Mouse (Mus musculus) neural tube, embryonic 15.5 days (tissue): Measurements from ENCODE around the gene Man2a2. TPM values are rescaled to one million over a fixed set of nuclear protein-coding genes. Genes with fewer than 3 reads are reported as not detected.
"Not testable (repeated sequence)": the region's sequence is repeated elsewhere in the genome, so short reads cannot be mapped to it uniquely, and the experiment has no call there.

ENCODE experiments used
- ATAC-seq: fragments of 200-750 bp; cut with Nextera tagmentation; 2 replicates; pipeline ENCODE4 v1.8.0; 2017; ENCODE audit warnings: mild to moderate bottlenecking, moderate TSS enrichment, moderate library complexity; ENCODE audit not compliant: low FRiP score
- H3K27ac ChIP-seq: fragments of 300-500 bp; sonication (generic); replicated peaks from 2 replicates; pipeline ENCODE4 v1.5.1; 2015; ENCODE audit warnings: mild to moderate bottlenecking, inconsistent platforms
- H3K27me3 ChIP-seq: fragments of 300-500 bp; sonication (generic); replicated peaks from 2 replicates; pipeline ENCODE4 v1.6.1; 2015; ENCODE audit warnings: inconsistent platforms
- H3K36me3 ChIP-seq: fragments of 300-500 bp; sonication (generic); 2 replicates; pipeline ENCODE4 v1.6.1; 2015; ENCODE audit warnings: inconsistent platforms
- H3K4me1 ChIP-seq: fragments of 300-500 bp; sonication (generic); 2 replicates; pipeline ENCODE4 v1.6.1; 2015; ENCODE audit warnings: inconsistent platforms
- H3K4me2 ChIP-seq: fragments of 300-500 bp; sonication (generic); 2 replicates; pipeline ENCODE4 v1.6.1; 2015; ENCODE audit warnings: inconsistent platforms, mild to moderate bottlenecking, moderate library complexity
- H3K4me3 ChIP-seq: fragments of 300-500 bp; sonication (generic); replicated peaks from 2 replicates; pipeline ENCODE4 v1.5.1; 2015; ENCODE audit warnings: mild to moderate bottlenecking, inconsistent platforms
- H3K9ac ChIP-seq: fragments of 300-500 bp; sonication (generic); replicated peaks from 2 replicates; pipeline ENCODE4 v1.6.1; 2015; ENCODE audit warnings: mild to moderate bottlenecking, inconsistent platforms
- H3K9me3 ChIP-seq: fragments of 300-500 bp; sonication (generic); replicated peaks from 2 replicates; pipeline ENCODE4 v1.6.1; 2016; ENCODE audit warnings: inconsistent platforms
- WGBS: fragments of 180-500 bp; shearing (Covaris S2); methylation state at CpG from one replicate; pipeline ENCODE4 v1.1.7; 2015; ENCODE audit warnings: mixed read lengths; 5-methylcytosine and 5-hydroxymethylcytosine counted together
- polyA plus RNA-seq: library from polyadenylated mRNA; unstranded; fragments of >200 nt; fragmentation: Nextera tagmentation; extraction: Ambion mirVana; gene quantifications from 2 replicates; pipeline ENCODE4 v1.2.1, GENCODE M21; 2015

Man2a2 gene
- polyA plus RNA-seq, 1 experiment from 2014 or later: 26.9 TPM

DNA sequence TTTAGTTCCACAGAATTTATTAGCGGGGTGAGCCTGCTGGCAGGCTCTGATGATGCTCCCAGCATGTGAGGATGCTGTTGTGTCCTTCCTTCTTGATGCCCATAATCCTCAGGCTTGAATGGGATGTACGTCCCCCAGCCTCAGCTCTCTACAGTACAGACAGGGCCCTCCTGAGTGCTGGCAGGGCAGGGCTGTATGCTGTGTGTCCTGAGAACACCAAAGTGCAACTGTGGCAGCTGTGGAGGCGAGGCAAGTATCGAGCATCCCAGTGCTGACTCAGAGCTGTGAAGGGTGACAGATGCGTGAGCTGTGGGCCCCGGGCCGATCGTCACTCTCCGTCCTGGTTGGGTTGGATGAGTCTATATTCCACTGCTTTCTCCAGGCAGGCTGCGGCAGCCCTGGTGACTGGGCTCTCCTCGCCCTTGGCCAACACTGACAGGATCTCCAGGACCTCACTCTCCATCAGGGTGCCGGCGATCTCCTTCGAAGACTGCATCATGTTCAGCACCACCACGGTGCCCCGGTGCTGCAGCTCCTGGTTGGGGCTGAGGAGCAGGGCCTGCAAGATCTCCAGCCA, 45.8 kb downstream of the Man2a2 start:
- H3K36me3 ChIP-seq: peaks cover 58% of the 10 kb centered on the region
- H3K4me3 ChIP-seq: no peak overlapping the region
- no peak overlapping the region for H3K9ac ChIP-seq

DNA sequence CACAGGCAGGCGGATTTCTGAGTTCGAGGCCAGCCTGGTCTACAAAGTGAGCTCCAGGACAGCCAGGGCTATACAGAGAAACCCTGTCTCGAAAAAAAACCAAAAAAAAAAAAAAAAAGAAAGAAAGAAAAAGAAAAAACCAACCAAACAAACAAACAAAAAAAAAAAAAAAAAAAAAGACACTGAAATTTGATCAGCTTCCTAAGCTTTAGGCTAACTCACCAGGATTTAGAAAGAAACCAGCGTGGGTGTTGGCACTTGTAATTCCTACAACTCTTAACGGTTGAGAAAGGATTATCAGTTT, 46.4 kb downstream of the Man2a2 start:
- Histone ChIP-seq H3K27ac (peak overlapping the region; percentile 96), H3K4me1 (peaks cover 24% of the 10 kb centered on the region), H3K4me2 (peak overlapping the region; percentile 82), H3K36me3 (peaks cover 57% of the 10 kb centered on the region), H3K4me3 (peak overlapping the region; percentile 69; the same call in 1 of the 2 replicates)
- ATAC-seq, H3K27me3 ChIP-seq, H3K9ac ChIP-seq, H3K9me3 ChIP-seq: not testable (repeated sequence)
- 56% methylated on average over 5 of the region's 5 CpGs for WGBS

More for the DNA sequence above, 45.8 kb downstream of the Man2a2 start:
- ATAC-seq: no peak
- Histone ChIP-seq H3K9me3 (no peaks in the 10 kb centered on the region), H3K4me1 (peaks cover 24% of the 10 kb centered on the region), H3K27ac (no peak overlapping the region), H3K4me2 (no peak overlapping the region), H3K27me3 (no peaks in the 10 kb centered on the region)
- WGBS: 96% methylated on average over 16 of the region's 16 CpGs

DNA sequence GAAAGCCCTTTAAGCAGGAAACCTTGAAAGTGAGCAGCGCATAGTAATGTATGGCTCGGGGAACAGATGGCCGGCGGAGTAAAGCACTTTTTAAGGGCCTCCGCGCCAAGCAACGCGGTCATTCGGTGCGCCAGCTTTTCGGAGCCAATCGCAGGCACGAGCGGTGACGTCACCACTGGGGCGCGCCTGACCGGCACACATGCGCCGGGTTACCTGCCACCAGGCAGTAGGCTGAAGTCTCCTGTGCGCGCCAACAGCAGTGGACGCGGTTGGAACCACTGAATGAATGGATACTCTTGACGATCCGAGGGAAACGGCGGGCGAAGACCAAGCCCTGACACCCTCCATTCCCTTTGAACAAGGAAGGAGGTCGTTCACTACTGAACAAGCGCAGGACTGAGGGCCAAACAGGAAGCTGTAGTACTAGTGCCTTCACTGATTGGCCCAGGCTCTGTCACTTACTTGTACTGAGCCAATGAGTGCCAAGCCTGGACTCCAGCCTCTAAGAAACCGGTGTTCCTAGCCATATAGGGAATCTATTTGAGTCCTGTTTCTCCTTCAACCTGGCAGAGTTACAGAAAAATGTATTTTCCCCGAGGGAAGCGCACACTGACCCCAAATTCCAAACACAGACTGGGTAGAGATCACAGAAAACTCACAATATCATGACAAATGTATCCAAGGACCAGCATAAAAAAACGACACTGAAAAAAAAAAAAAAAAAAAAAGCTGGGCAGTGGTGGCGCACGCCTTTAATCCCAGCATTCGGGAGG, 46.9 kb downstream of the Man2a2 start, which contains the start of gene Rccd1:
Rccd1 (minus strand) TSS at position 412 of the 773 bp plus-strand sequence.
- 3% methylated on average over 38 of the region's 38 CpGs for WGBS
- Histone ChIP-seq H3K9me3 (no peaks in the 10 kb centered on the region), H3K4me1 (peaks cover 24% of the 10 kb centered on the region), H3K36me3 (peaks cover 57% of the 10 kb centered on the region), H3K4me3 (peak within 1 kb of the TSS; percentile 69), H3K9ac (peak within 1 kb of the TSS; percentile 76), H3K27me3 (no peaks in the 10 kb centered on the region), H3K4me2 (peak within 1 kb of the TSS; percentile 82), H3K27ac (peak within 1 kb of the TSS; percentile 96)
- peak; percentile 99 for ATAC-seq

DNA sequence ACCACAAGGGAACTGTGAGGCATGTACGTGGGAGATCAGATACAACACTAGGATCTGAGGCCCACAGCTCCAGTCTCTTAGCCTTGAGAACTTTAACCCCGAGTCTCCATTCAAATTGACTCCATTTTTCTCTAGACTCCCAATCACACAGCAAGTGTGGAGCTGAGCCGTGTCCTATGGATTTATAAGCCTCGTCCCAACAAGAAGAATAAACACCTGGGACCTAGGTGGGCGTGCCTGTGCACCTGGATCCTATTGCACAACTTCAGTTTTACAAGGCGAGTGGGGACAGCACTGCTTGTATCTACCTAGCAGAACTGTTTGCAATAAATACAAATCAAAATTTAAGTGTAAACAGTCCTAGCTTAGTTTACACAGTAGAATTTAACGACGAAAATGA, 47.8 kb downstream of the Man2a2 start:
- ATAC-seq: no peak
- H3K27ac ChIP-seq: peak overlapping the region; percentile 96
- H3K4me2 ChIP-seq: peak overlapping the region; percentile 82
- H3K4me3 ChIP-seq: peak overlapping the region; percentile 69
- peak overlapping the region; percentile 76 for H3K9ac ChIP-seq
- H3K9me3 ChIP-seq: no peaks in the 10 kb centered on the region
- H3K27me3 ChIP-seq: no peaks in the 10 kb centered on the region
- peaks cover 55% of the 10 kb centered on the region for H3K36me3 ChIP-seq
- whole genome bisulfite sequencing: 22% methylated on average over 8 of the region's 8 CpGs
- peaks cover 24% of the 10 kb centered on the region for H3K4me1 ChIP-seq

DNA sequence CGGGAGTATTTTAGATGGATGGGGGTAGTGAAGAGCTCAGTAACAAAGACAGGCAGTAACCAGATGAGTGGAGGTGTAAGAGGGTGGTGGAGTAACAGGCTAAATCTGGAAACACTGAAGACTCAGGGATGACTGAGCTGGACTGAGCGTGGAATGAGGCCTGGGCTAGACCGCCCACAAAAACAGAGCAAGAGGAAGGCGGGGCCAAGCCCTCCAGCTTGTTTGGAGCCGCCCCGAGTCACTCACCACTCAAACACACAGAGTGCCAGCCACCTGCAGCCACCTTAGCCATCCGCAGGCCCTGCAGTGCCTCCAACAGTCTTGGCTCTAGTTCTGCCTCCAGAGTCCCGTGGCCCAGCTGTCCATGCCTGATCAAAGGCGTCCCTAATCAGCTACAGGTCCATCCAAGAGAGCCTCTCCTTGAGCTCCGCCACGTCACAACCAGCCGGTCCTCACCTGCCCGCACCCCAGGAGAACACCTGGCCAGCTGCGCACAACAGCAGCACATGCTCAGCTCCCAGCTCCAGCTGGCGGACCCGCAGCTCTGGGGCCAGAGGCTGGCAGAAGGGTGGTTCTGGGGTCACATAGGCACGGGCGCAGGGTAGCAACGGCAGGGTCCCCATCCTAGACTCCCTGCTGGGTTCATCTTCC, 51.2 kb downstream of the Man2a2 start:
- no peaks in the 10 kb centered on the region for H3K27me3 ChIP-seq
- WGBS: 84% methylated on average over 19 of the region's 19 CpGs
- ATAC-seq: no peak

DNA sequence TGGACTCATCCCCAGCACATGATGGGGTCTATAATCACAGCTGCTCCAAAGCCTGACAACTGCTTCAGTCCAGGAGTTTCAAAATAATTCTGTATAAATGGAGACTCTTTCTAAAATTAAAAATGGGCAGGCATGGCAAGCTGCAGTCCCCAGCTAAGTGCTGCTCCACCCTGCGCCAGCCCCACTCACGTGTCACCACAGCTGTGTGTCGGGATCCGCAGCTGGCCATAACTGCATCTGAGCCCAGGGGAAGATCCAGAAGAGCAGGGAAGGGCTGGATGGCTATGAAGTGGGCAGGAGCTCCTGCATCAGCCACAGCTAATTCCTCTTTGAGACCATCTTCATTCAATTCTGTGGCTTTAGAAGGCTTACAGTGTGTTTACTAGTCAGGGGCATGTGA, 52.5 kb downstream of the Man2a2 start:
- Histone ChIP-seq H3K4me3 (no peak overlapping the region), H3K9ac (no peak overlapping the region; the same call in 1 of the 2 replicates), H3K27me3 (no peaks in the 10 kb centered on the region), H3K27ac (no peak overlapping the region), H3K4me2 (no peak overlapping the region), H3K4me1 (peaks cover 20% of the 10 kb centered on the region), H3K9me3 (no peaks in the 10 kb centered on the region), H3K36me3 (peaks cover 51% of the 10 kb centered on the region)
- no peak for ATAC-seq
- WGBS: 94% methylated on average over 4 of the region's 4 CpGs

More for the DNA sequence above, 51.2 kb downstream of the Man2a2 start:
- peaks cover 22% of the 10 kb centered on the region for H3K4me1 ChIP-seq
- no peaks in the 10 kb centered on the region for H3K9me3 ChIP-seq
- H3K4me3 ChIP-seq: no peak overlapping the region
- no peak overlapping the region for H3K27ac ChIP-seq
- peaks cover 40% of the 10 kb centered on the region for H3K36me3 ChIP-seq
- no peak overlapping the region for H3K9ac ChIP-seq
- no peak overlapping the region for H3K4me2 ChIP-seq

DNA sequence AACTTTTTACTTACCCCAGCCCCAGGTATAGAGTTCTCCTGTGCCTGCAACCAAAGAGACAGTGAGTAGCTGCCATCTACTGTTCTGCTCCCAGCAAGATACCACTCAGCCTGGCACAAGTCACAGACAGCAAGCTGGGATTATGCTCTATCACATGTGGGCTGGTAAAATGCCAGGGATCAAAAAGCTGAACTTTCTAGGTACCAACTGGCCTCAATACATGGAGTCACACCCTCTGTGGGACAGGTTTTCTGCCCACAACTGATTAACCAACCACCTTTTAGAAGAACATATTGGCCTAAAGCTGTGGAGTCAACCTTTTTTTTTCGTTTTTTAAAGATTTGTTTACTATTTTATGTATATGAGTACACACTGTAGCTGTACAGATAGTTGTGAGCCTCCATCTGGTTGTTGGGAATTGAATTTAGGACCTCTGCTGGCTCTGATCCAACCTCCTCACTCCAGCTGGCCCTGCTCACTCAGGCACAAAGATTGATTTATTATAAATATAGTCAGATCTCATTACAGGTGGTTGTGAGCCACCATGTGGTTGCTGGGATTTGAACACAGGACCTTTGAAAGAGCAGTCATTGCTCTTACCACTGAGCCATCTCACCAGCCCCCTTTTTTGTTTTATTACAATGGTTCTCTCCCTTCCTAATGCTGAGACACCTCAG, 53.6 kb downstream of the Man2a2 start:
- no peak overlapping the region for H3K27ac ChIP-seq
- ATAC-seq: no peak
- WGBS: 80% methylated on average over 1 of the region's 1 CpGs

DNA sequence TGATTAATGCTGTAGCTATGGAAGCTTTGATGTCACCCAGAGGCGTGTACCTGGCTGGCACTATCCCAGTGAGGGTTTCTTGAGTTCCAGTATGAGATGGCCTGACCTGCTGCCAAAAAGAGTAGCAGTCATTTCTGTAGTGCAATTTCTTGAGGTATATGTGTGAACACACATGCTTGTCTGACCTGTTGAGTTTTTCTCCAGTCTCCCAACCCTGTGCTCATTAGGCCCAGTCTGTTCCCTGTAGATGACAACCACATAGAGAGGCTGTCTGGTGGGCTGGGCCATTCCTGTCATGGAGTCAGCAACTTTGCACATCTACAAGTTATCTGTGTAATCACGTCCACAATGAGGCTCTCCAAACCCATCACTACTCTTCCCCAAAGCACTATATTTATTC, 55.4 kb downstream of the Man2a2 start:
- Histone ChIP-seq H3K4me1 (no peaks in the 10 kb centered on the region), H3K9ac (no peak overlapping the region), H3K4me2 (no peak overlapping the region), H3K4me3 (no peak overlapping the region), H3K9me3 (no peaks in the 10 kb centered on the region), H3K36me3 (peaks cover 61% of the 10 kb centered on the region), H3K27ac (no peak overlapping the region), H3K27me3 (no peaks in the 10 kb centered on the region)
- WGBS: 90% methylated on average over 2 of the region's 2 CpGs
- ATAC-seq: no peak

More for the DNA sequence above, 53.6 kb downstream of the Man2a2 start:
- Histone ChIP-seq H3K4me2 (no peak overlapping the region), H3K9ac (no peak overlapping the region), H3K27me3 (no peaks in the 10 kb centered on the region), H3K4me1 (peaks cover 10% of the 10 kb centered on the region), H3K36me3 (peaks cover 59% of the 10 kb centered on the region), H3K9me3 (no peaks in the 10 kb centered on the region), H3K4me3 (no peak overlapping the region)

DNA sequence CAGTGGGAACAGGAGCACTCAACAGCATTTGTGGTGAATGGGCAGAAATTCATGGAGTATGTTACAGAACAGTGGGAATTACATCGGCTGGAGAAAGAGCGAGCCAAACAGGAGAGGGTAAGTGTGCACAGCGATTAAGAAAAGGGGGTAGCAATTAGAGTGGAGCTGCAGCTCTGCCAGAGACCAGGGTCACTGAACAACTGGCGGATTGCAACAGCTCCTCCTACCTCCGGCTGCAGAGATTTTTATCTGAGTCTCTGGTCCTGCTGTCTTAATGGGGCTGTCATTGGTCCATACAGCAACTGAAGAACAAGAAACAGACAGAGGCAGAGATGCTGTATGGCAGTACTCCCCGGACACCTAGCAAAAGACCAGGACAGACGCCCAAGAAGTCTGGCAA, 60.4 kb downstream of the Man2a2 start:
- Histone ChIP-seq H3K4me3 (no peak overlapping the region), H3K4me1 (no peaks in the 10 kb centered on the region), H3K9ac (no peak overlapping the region), H3K36me3 (peaks cover 32% of the 10 kb centered on the region), H3K27me3 (no peaks in the 10 kb centered on the region), H3K27ac (no peak overlapping the region), H3K9me3 (no peaks in the 10 kb centered on the region), H3K4me2 (no peak overlapping the region)
- no peak for ATAC-seq
- WGBS: 88% methylated on average over 7 of the region's 7 CpGs

DNA sequence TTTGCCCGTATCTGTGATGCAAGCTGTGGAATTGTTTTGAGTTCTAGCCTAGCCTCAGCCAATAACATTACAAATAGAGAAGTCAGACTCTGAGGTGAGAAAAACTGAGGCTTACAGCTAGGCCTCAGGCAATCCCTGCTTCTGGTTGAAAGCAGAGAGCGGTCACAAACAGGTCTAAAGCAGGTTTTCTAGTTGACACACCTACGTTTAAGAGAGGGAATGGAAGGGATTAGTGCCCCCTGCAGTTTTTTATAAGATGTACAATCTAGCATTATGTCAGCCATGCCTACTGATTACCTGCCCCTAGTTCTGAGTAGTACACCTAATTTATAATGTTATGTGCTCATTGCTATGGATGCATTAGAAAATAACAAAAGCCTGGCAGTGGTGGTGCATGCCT, 63.4 kb downstream of the Man2a2 start:
- 92% methylated on average over 3 of the region's 3 CpGs for WGBS
- Histone ChIP-seq H3K4me3 (no peak overlapping the region), H3K36me3 (peaks cover 16% of the 10 kb centered on the region)

DNA sequence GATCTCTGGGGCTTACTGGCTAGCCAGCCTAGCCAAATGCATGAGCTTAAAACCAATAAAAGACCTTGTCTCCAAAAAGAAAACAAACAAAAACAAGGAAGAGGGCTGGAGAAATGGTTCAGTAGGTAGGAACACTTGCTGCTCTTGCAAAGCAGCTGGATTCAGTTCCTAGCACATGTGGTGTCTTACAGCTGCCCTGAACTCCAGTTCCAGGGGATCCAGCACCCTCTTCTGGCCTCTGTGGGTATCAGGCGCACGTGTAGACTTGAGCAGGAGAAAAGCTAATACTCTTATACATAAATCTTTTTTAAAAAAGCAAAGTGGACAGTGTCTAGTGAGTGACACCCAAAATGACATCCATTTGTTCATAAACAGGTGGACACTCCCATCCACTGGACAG, 69.7 kb downstream of the Man2a2 start:
- H3K27me3 ChIP-seq: no peaks in the 10 kb centered on the region
- no peak overlapping the region for H3K4me3 ChIP-seq
- no peak for ATAC-seq
- no peaks in the 10 kb centered on the region for H3K9me3 ChIP-seq
- WGBS: 90% methylated on average over 2 of the region's 2 CpGs
- no peak overlapping the region for H3K9ac ChIP-seq
- no peak overlapping the region for H3K27ac ChIP-seq
- no peaks in the 10 kb centered on the region for H3K4me1 ChIP-seq
- H3K4me2 ChIP-seq: no peak overlapping the region
- peaks cover 9% of the 10 kb centered on the region; the same call in 1 of the 2 replicates for H3K36me3 ChIP-seq

More for the DNA sequence above, 63.4 kb downstream of the Man2a2 start:
- Histone ChIP-seq H3K4me1 (no peaks in the 10 kb centered on the region), H3K9ac (no peak overlapping the region), H3K27ac (no peak overlapping the region), H3K9me3 (no peaks in the 10 kb centered on the region), H3K27me3 (no peaks in the 10 kb centered on the region), H3K4me2 (no peak overlapping the region)
- ATAC-seq: no peak
